Mouse (Mus musculus) heart, embryonic 13.5 days (tissue): ENCODE measurements around the gene Tox2. TPM values are rescaled to one million over a fixed set of nuclear protein-coding genes. Genes with fewer than 3 reads are reported as not detected.

Experiments
- ATAC-seq: fragments of 200-750 bp; cut with Nextera tagmentation; 2 replicates; pipeline ENCODE4 v1.8.0; 2017; ENCODE audit warnings: moderate TSS enrichment; ENCODE audit not compliant: insufficient number of reproducible peaks, low FRiP score, low TSS enrichment; ENCODE audit errors: extremely low read depth
- H3K27ac ChIP-seq: fragments of 300-500 bp; sonication (generic); replicated peaks from 2 replicates; pipeline ENCODE4 v1.5.1; 2015; ENCODE audit warnings: moderate library complexity, mild to moderate bottlenecking, inconsistent platforms
- H3K27me3 ChIP-seq: fragments of 300-500 bp; sonication (generic); replicated peaks from 2 replicates; pipeline ENCODE4 v1.6.1; 2015; ENCODE audit warnings: mild to moderate bottlenecking, inconsistent platforms
- H3K36me3 ChIP-seq: fragments of 300-500 bp; sonication (generic); 2 replicates; pipeline ENCODE4 v1.6.1; 2015; ENCODE audit warnings: mild to moderate bottlenecking, inconsistent platforms
- H3K4me1 ChIP-seq: fragments of 300-500 bp; sonication (generic); 2 replicates; pipeline ENCODE4 v1.6.1; 2015; ENCODE audit warnings: inconsistent platforms
- H3K4me2 ChIP-seq: fragments of 300-500 bp; sonication (generic); 2 replicates; pipeline ENCODE4 v1.6.1; 2015; ENCODE audit warnings: inconsistent platforms, mild to moderate bottlenecking, moderate library complexity
- H3K4me3 ChIP-seq: fragments of 300-500 bp; sonication (generic); 2 replicates; pipeline ENCODE4 v1.5.1; 2015; ENCODE audit warnings: moderate library complexity, mild to moderate bottlenecking, inconsistent platforms
- H3K9ac ChIP-seq: fragments of 300-500 bp; sonication (generic); 2 replicates; pipeline ENCODE4 v1.6.1; 2015; ENCODE audit warnings: inconsistent platforms, mild to moderate bottlenecking, moderate library complexity
- H3K9me3 ChIP-seq: fragments of 300-500 bp; sonication (generic); 2 replicates; pipeline ENCODE4 v1.6.1; 2016; ENCODE audit warnings: inconsistent platforms
- WGBS: fragments of 180-500 bp; shearing (Covaris S2); methylation state at CpG from one replicate; pipeline ENCODE4 v1.1.7; 2015; ENCODE audit warnings: mixed read lengths; 5-methylcytosine and 5-hydroxymethylcytosine counted together
- polyA plus RNA-seq: library from polyadenylated mRNA; unstranded; fragments of >200 nt; fragmentation: Nextera tagmentation; extraction: Ambion mirVana; gene quantifications from 2 replicates; pipeline ENCODE4 v1.2.1, GENCODE M21; 2015

The Tox2 gene
- polyA plus RNA-seq, 1 experiment from 2014 or later = 2.5 TPM

GRCm38 (mm10) chr2:163233666-163234065 lies 30.7 kb downstream of the Tox2 start:
- Histone ChIP-seq H3K4me3 (no peak overlapping the region), H3K4me2 (no peak overlapping the region), H3K4me1 (0 out of 2 replicates have a peak, but pooled peaks cover 2% of the 10 kb centered on the region), H3K9me3 (no peaks in the 10 kb centered on the region), H3K27me3 (peaks cover 6% of the 10 kb centered on the region; the same call in 1 of the 2 replicates), H3K27ac (no peak overlapping the region), H3K9ac (no peak overlapping the region), H3K36me3 (no peaks in the 10 kb centered on the region)
- WGBS = 57% methylated on average over 9 of the region's 9 CpGs
- ATAC-seq = no peak

GRCm38 (mm10) chr2:163236057-163236456 lies 33.1 kb downstream of the Tox2 start:
- Histone ChIP-seq H3K36me3 (no peaks in the 10 kb centered on the region), H3K9ac (no peak overlapping the region), H3K4me2 (no peak overlapping the region), H3K27me3 (peaks cover 6% of the 10 kb centered on the region; the same call in 1 of the 2 replicates), H3K9me3 (no peaks in the 10 kb centered on the region), H3K27ac (no peak overlapping the region), H3K4me1 (peaks cover 12% of the 10 kb centered on the region), H3K4me3 (no peak overlapping the region)
- no peak for ATAC-seq
- WGBS = 58% methylated on average over 7 of the region's 7 CpGs

DNA sequence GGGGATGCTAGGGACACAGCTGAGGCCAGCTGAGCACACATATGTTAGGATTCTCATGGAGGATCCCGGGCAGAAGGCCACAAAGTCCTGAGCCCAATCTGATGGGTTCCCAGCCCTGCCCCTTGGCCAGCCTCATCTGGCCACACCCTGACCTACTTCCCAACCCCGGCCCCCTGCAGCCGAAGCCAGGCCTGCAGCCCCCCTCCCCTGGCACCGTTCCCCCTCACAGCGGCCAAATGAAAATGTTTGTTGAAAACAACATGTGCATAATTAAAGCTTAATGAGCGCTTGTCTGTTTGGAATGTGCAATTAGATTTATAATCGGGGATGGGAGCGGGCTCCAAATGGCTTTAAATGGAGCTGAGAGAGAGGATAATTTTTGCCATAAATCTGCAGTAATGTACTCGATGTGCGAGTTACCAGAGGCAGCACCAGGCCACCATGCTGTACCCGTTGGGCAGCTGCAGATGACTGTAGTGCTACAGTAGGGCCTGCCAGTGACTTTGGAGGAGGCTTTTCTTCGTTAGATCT lies 35.1 kb downstream of the Tox2 start:
- no peak overlapping the region for H3K4me2 ChIP-seq
- H3K9ac ChIP-seq = no peak overlapping the region
- no peaks in the 10 kb centered on the region for H3K9me3 ChIP-seq
- H3K4me3 ChIP-seq = no peak overlapping the region
- H3K36me3 ChIP-seq = no peaks in the 10 kb centered on the region
- peaks cover 9% of the 10 kb centered on the region for H3K4me1 ChIP-seq
- H3K27ac ChIP-seq = no peak overlapping the region
- whole genome bisulfite sequencing = 78% methylated on average over 12 of the region's 12 CpGs
- H3K27me3 ChIP-seq = no peaks in the 10 kb centered on the region; the same call in 1 of the 2 replicates
- no peak for ATAC-seq

GRCm38 (mm10) chr2:163239945-163240344 lies 37.0 kb downstream of the Tox2 start:
- Histone ChIP-seq H3K9ac (peak overlapping the region; percentile 33; the same call in 1 of the 2 replicates), H3K27ac (no peak overlapping the region), H3K27me3 (no peaks in the 10 kb centered on the region; the same call in 1 of the 2 replicates), H3K4me2 (no peak overlapping the region), H3K36me3 (no peaks in the 10 kb centered on the region), H3K4me3 (no peak overlapping the region), H3K4me1 (peaks cover 9% of the 10 kb centered on the region), H3K9me3 (no peaks in the 10 kb centered on the region)
- 18% methylated on average over 8 of the region's 8 CpGs for WGBS
- ATAC-seq = no peak

DNA sequence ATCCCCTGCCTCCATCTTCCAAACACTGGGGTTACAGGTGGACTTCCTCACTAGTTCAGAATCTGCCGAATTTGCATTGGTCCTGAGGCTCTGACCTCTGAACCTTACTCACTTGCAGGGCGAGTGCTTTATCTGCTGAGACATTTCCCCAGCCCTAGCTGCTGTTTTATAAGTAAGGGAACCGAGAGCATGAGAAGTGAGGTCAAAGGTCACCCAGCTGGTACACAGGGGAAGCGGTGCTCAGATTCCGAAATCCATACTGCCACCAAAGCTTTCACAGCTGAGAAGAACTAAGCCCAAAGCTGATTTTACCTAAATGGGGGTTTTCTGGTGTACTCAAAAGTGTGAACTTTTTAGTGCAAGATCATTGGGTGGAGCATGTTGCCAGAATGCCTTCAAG lies 38.9 kb downstream of the Tox2 start:
- no peaks in the 10 kb centered on the region for H3K9me3 ChIP-seq
- no peaks in the 10 kb centered on the region; the same call in 1 of the 2 replicates for H3K27me3 ChIP-seq
- no peak for ATAC-seq
- WGBS = 43% methylated on average over 5 of the region's 5 CpGs
- H3K4me2 ChIP-seq = no peak overlapping the region
- no peak overlapping the region for H3K9ac ChIP-seq
- H3K36me3 ChIP-seq = no peaks in the 10 kb centered on the region
- H3K4me3 ChIP-seq = no peak overlapping the region
- no peak overlapping the region for H3K27ac ChIP-seq
- H3K4me1 ChIP-seq = peaks cover 9% of the 10 kb centered on the region

- H3K27ac ChIP-seq = no peak overlapping the region
- no peak overlapping the region for H3K9ac ChIP-seq
- no peak overlapping the region for H3K4me2 ChIP-seq
- peaks cover 9% of the 10 kb centered on the region for H3K4me1 ChIP-seq
- WGBS = 74% methylated on average over 12 of the region's 12 CpGs
- H3K36me3 ChIP-seq = no peaks in the 10 kb centered on the region
- no peak overlapping the region for H3K4me3 ChIP-seq
- H3K9me3 ChIP-seq = no peaks in the 10 kb centered on the region
- no peak for ATAC-seq
- H3K27me3 ChIP-seq = no peaks in the 10 kb centered on the region
Measured at GRCm38 (mm10) chr2:163243917-163244852, 41.3 kb downstream of the Tox2 start.

DNA sequence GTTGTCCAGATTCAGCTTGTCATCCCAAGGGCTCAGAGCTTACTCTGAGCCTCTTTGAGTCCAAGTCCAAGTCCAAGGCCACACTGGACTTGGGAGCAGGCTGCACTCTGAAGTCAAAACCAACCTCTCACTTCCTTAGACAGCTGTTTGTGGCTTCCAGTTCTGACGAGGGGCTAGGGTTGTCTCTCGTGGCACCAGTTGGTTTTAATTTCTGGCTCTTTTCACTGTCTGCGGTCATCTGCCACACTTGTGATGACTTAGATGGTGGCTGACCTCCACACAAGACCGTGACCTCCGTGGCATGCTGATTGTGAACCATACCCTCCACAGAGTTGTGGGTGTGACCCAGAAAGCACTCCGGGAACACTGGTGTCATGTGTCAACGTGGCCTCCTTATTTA lies 46.0 kb downstream of the Tox2 start:
- 72% methylated on average over 7 of the region's 7 CpGs for WGBS
- no peaks in the 10 kb centered on the region for H3K27me3 ChIP-seq
- no peaks in the 10 kb centered on the region for H3K9me3 ChIP-seq
- no peak overlapping the region for H3K4me2 ChIP-seq
- H3K4me1 ChIP-seq = no peaks in the 10 kb centered on the region
- H3K27ac ChIP-seq = no peak overlapping the region
- ATAC-seq = no peak
- no peak overlapping the region for H3K4me3 ChIP-seq
- no peaks in the 10 kb centered on the region for H3K36me3 ChIP-seq
- no peak overlapping the region for H3K9ac ChIP-seq

DNA sequence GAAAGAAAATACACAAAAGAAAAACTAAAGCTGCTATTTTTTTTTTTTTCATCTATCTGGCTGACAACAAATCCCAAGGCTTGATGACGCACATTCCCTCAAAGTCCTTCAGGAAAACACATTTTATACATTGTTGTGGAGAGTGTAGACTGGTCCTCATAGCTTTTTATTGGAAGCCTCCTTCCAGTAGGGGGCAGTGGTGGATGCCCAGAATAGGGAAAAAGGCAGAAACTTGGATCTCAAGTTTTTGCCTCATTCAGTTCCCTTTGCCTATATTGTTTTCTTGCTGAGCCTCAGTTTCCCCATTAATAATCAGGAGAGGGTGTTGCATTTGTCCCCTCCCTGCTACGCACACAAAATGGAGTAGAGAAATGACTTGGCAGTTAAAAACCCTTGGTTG lies 49.7 kb downstream of the Tox2 start:
- ATAC-seq = no peak
- WGBS = 85% methylated on average over 2 of the region's 2 CpGs
- H3K9me3 ChIP-seq = no peaks in the 10 kb centered on the region
- no peak overlapping the region for H3K4me2 ChIP-seq
- no peaks in the 10 kb centered on the region for H3K36me3 ChIP-seq
- H3K27me3 ChIP-seq = no peaks in the 10 kb centered on the region
- no peak overlapping the region for H3K27ac ChIP-seq
- H3K4me1 ChIP-seq = no peaks in the 10 kb centered on the region
- H3K9ac ChIP-seq = no peak overlapping the region
- H3K4me3 ChIP-seq = no peak overlapping the region

DNA sequence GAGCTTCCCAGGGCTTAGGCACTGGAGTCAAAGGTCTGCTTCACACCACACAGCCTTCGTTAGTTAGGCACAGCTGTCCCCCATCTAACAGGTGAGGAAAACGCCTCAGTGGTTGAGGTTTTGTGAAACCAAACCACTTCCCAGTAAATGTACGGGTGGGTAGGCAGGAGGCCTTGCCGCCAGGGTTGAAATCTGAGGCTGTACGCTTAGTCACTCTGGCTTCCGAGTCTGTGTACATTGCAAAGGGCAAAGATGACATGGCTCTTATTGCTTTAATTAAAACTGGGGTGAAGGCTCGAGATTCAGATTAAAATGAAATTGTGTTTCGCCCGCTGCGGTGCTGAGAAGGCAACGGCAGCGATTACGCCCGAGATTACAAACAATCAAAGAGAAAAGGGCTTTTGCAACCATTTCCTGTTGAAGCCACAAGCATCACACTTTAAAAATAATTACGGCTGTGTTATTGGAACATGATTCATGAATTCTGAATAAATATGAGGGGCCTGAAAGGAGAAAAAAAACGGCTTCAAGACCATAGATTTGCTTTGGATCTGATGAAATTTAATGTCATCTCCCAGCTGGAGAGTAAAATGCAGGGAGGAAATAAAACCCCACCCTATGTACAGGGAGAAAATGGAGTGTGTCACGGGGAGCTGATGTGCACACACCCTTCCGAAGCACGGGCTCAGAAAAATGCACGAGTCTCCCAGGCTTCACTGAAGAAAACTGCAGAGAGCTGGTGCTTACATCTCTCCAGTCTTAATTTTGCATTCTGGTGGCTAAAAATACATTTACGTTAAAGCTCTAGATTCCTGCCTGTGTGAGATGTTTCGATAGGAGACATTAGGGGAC lies 50.5 kb downstream of the Tox2 start:
- H3K4me2 ChIP-seq = no peak overlapping the region
- no peak overlapping the region for H3K4me3 ChIP-seq
- H3K36me3 ChIP-seq = no peaks in the 10 kb centered on the region
- no peaks in the 10 kb centered on the region for H3K27me3 ChIP-seq
- H3K27ac ChIP-seq = no peak overlapping the region
- no peak for ATAC-seq
- no peak overlapping the region for H3K9ac ChIP-seq
- no peaks in the 10 kb centered on the region for H3K9me3 ChIP-seq
- 77% methylated on average over 22 of the region's 22 CpGs for WGBS
- no peaks in the 10 kb centered on the region for H3K4me1 ChIP-seq

- Histone ChIP-seq H3K4me3 (no peak overlapping the region), H3K9ac (no peak overlapping the region), H3K4me2 (no peak overlapping the region), H3K27me3 (no peaks in the 10 kb centered on the region), H3K36me3 (no peaks in the 10 kb centered on the region), H3K9me3 (no peaks in the 10 kb centered on the region), H3K27ac (no peak overlapping the region), H3K4me1 (no peaks in the 10 kb centered on the region)
- WGBS = 78% methylated on average over 6 of the region's 6 CpGs
- ATAC-seq = no peak
Measured at GRCm38 (mm10) chr2:163254228-163254627, 51.3 kb downstream of the Tox2 start.

GRCm38 (mm10) chr2:163256765-163257164 lies 53.8 kb downstream of the Tox2 start:
- no peak overlapping the region for H3K4me2 ChIP-seq
- no peak for ATAC-seq
- no peaks in the 10 kb centered on the region for H3K36me3 ChIP-seq
- WGBS = 79% methylated on average over 1 of the region's 1 CpGs
- H3K9me3 ChIP-seq = no peaks in the 10 kb centered on the region
- H3K9ac ChIP-seq = no peak overlapping the region
- H3K27me3 ChIP-seq = no peaks in the 10 kb centered on the region
- H3K27ac ChIP-seq = no peak overlapping the region
- no peaks in the 10 kb centered on the region for H3K4me1 ChIP-seq
- no peak overlapping the region for H3K4me3 ChIP-seq
